Mouse (Mus musculus): Measurements from ENCODE around the gene Rpl22. TPM values are rescaled to one million over a fixed set of nuclear protein-coding genes. Genes with fewer than 3 reads are reported as not detected.

Rpl22 gene
- total and polyA plus RNA-seq, 3 experiments = 1,792 to 1,885 TPM; not detected in 1

GRCm38 (mm10) chr4:152286887-152287286 lies 38.7 kb upstream of the Rpl22 start:
- Histone ChIP-seq H3K4me1 (ENCODE audit: control insufficient read depth in 1 of 2, insufficient read depth in 2 of 2, low read length in 2 of 2) (no peaks in the 10 kb centered on the region), H3K9ac (ENCODE audit: control insufficient read depth, low read depth, low read length, poor library complexity, severe bottlenecking) (no peak overlapping the region), H3K79me2 (ENCODE audit: control insufficient read depth, insufficient read depth, low read length, poor library complexity) (no peaks in the 10 kb centered on the region), H3K36me3 (ENCODE audit: control insufficient read depth in 1 of 2, insufficient read depth in 2 of 2, low read length in 2 of 2) (no peaks in the 10 kb centered on the region), H3K27me3 (ENCODE audit: control insufficient read depth in 1 of 2, insufficient read depth in 2 of 2, low read length in 2 of 2) (no peaks in the 10 kb centered on the region), H3K9me3 (replicated peaks; ENCODE audit: insufficient read depth, low read length) (no peaks in the 10 kb centered on the region), H3K27ac (ENCODE audit: control insufficient read depth, low read depth, low read length) (no peak overlapping the region), H3K4me3 (ENCODE audit: control insufficient read depth in 1 of 2, insufficient read depth in 1 of 2, low read depth in 2 of 2, low read length in 2 of 2) (no peak overlapping the region)
- peak; percentile 60 for DNase-seq (ENCODE audit: low read depth, low spot score)
- TF ChIP-seq MXI1 (IDR thresholded peaks at IDR 0.05; ENCODE audit: low read depth, low read length) = 0 out of 2 replicates have a peak, but pooled peaks have one; percentile 36
- TF ChIP-seq USF1 (IDR thresholded peaks at IDR 0.05; ENCODE audit: low read depth, low read length) = no peak
- TF ChIP-seq ZMIZ1 (IDR thresholded peaks at IDR 0.05; ENCODE audit: low read depth, low read length) = no peak
- TF ChIP-seq NRF1 (IDR thresholded peaks at IDR 0.05; ENCODE audit: insufficient read depth, low read depth, low read length, poor library complexity, severe bottlenecking) = no peak
- no peak for TF ChIP-seq ELF1 (IDR thresholded peaks at IDR 0.05; ENCODE audit: low read depth, low read length)
- peak; percentile 58 for TF ChIP-seq SIN3A (IDR thresholded peaks at IDR 0.05; ENCODE audit: low read length)

- Histone ChIP-seq H3K79me2 (ENCODE audit: control insufficient read depth, insufficient read depth, low read length, poor library complexity) (no peaks in the 10 kb centered on the region), H3K4me3 (ENCODE audit: control insufficient read depth in 1 of 2, insufficient read depth in 1 of 2, low read depth in 2 of 2, low read length in 2 of 2) (no peak overlapping the region), H3K27ac (ENCODE audit: control insufficient read depth, low read depth, low read length) (no peak overlapping the region), H3K27me3 (ENCODE audit: control insufficient read depth in 1 of 2, insufficient read depth in 2 of 2, low read length in 2 of 2) (no peaks in the 10 kb centered on the region), H3K9ac (ENCODE audit: control insufficient read depth, low read depth, low read length, poor library complexity, severe bottlenecking) (no peak overlapping the region), H3K36me3 (ENCODE audit: control insufficient read depth in 1 of 2, insufficient read depth in 2 of 2, low read length in 2 of 2) (no peaks in the 10 kb centered on the region), H3K4me1 (ENCODE audit: control insufficient read depth in 1 of 2, insufficient read depth in 2 of 2, low read length in 2 of 2) (no peaks in the 10 kb centered on the region), H3K9me3 (replicated peaks; ENCODE audit: insufficient read depth, low read length) (no peaks in the 10 kb centered on the region)
- TF ChIP-seq POLR2A (IDR thresholded peaks at IDR 0.05; ENCODE audit: control insufficient read depth in 1 of 2, insufficient read depth in 1 of 2, low read depth in 1 of 2, low read length in 2 of 2, poor library complexity in 1 of 2) (no peak), MAX (IDR thresholded peaks at IDR 0.05; ENCODE audit: low read length) (no peak), ZMIZ1 (IDR thresholded peaks at IDR 0.05; ENCODE audit: low read depth, low read length) (no peak), CTCF (IDR thresholded peaks at IDR 0.05 in 2 of 3, conservative IDR thresholded peaks at IDR 0.05 in 1 of 3; ENCODE audit: control insufficient read depth in 1 of 3, insufficient read depth in 1 of 3, low read depth in 2 of 3, low read length in 3 of 3, poor library complexity in 1 of 3, severe bottlenecking in 1 of 3) (no peak), MYC (IDR thresholded peaks at IDR 0.05; ENCODE audit: low read depth, low read length) (no peak), KAT2A (conservative IDR thresholded peaks at IDR 0.05; ENCODE audit: low read depth, low read length) (no peak)
- no peak for DNase-seq (ENCODE audit: low read depth, low spot score)
These were observed 38.0 kb upstream of the Rpl22 start for GRCm38 (mm10) chr4:152287317-152288120.

GRCm38 (mm10) chr4:152288398-152288945 lies 37.1 kb upstream of the Rpl22 start:
- Histone ChIP-seq H3K9me3 (replicated peaks; ENCODE audit: insufficient read depth, low read length) (no peaks in the 10 kb centered on the region), H3K27ac (ENCODE audit: control insufficient read depth, low read depth, low read length) (no peak overlapping the region), H3K4me3 (ENCODE audit: control insufficient read depth in 1 of 2, insufficient read depth in 1 of 2, low read depth in 2 of 2, low read length in 2 of 2) (no peak overlapping the region), H3K9ac (ENCODE audit: control insufficient read depth, low read depth, low read length, poor library complexity, severe bottlenecking) (no peak overlapping the region), H3K27me3 (ENCODE audit: control insufficient read depth in 1 of 2, insufficient read depth in 2 of 2, low read length in 2 of 2) (no peaks in the 10 kb centered on the region), H3K79me2 (ENCODE audit: control insufficient read depth, insufficient read depth, low read length, poor library complexity) (no peaks in the 10 kb centered on the region), H3K4me1 (ENCODE audit: control insufficient read depth in 1 of 2, insufficient read depth in 2 of 2, low read length in 2 of 2) (no peaks in the 10 kb centered on the region), H3K36me3 (ENCODE audit: control insufficient read depth in 1 of 2, insufficient read depth in 2 of 2, low read length in 2 of 2) (no peaks in the 10 kb centered on the region)
- TF ChIP-seq POLR2AphosphoS2 (IDR thresholded peaks at IDR 0.05; ENCODE audit: low read length) (no peak), ETS1 (IDR thresholded peaks at IDR 0.05; ENCODE audit: low read depth, low read length) (no peak), TAL1 (IDR thresholded peaks at IDR 0.05; ENCODE audit: low read length) (no peak), EP300 (IDR thresholded peaks at IDR 0.05; ENCODE audit: low read depth in 1 of 2, low read length in 2 of 2) (no peak), BHLHE40 (IDR thresholded peaks at IDR 0.05; ENCODE audit: borderline replicate concordance, low read depth, low read length) (no peak), GATA1 (IDR thresholded peaks at IDR 0.05; ENCODE audit: low read depth, low read length) (no peak), MAZ (IDR thresholded peaks at IDR 0.05; ENCODE audit: low read depth, low read length) (no peak), MAX (IDR thresholded peaks at IDR 0.05; ENCODE audit: low read length) (no peak), CTCF (IDR thresholded peaks at IDR 0.05 in 2 of 3, conservative IDR thresholded peaks at IDR 0.05 in 1 of 3; ENCODE audit: control insufficient read depth in 1 of 3, insufficient read depth in 1 of 3, low read depth in 2 of 3, low read length in 3 of 3, poor library complexity in 1 of 3, severe bottlenecking in 1 of 3) (no peak), KAT2A (conservative IDR thresholded peaks at IDR 0.05; ENCODE audit: low read depth, low read length) (no peak), USF1 (IDR thresholded peaks at IDR 0.05; ENCODE audit: low read depth, low read length) (no peak)
- no peak for DNase-seq (ENCODE audit: low read depth, low spot score)

All from MEL (cell line).